Mouse (Mus musculus) heart, postnatal 0 days (tissue): ENCODE data around the gene Cyp8b1. TPM values are rescaled to one million over a fixed set of nuclear protein-coding genes. Genes with fewer than 3 reads are reported as not detected.

Experiments
- ATAC-seq: fragments of 200-750 bp; cut with Nextera tagmentation; 2 replicates; pipeline ENCODE4 v1.8.0; 2017; ENCODE audit warnings: low read depth, moderate number of reproducible peaks, moderate library complexity; ENCODE audit not compliant: insufficient read depth
- DNase-seq: peaks from one replicate; pipeline ENCODE4 v3.0.0-alpha.2; 2016; ENCODE audit warnings: low spot score
- H3K27ac ChIP-seq: fragments of 300-500 bp; sonication (generic); 2 replicates; pipeline ENCODE4 v1.5.1; 2014; ENCODE audit warnings: low read depth, mild to moderate bottlenecking
- H3K27me3 ChIP-seq: fragments of 300-500 bp; sonication (generic); 2 replicates; pipeline ENCODE4 v1.6.1; 2014; ENCODE audit warnings: low read length, mixed read lengths; ENCODE audit not compliant: control insufficient read depth, insufficient read depth
- H3K36me3 ChIP-seq: fragments of 300-500 bp; sonication (generic); replicated peaks from 2 replicates; pipeline ENCODE4 v1.6.1; 2014; ENCODE audit warnings: low read length, mixed read lengths; ENCODE audit not compliant: control insufficient read depth, insufficient read depth
- H3K4me1 ChIP-seq: fragments of 300-500 bp; sonication (generic); 2 replicates; pipeline ENCODE4 v1.6.1; 2014; ENCODE audit warnings: antibody characterized with exemption; ENCODE audit not compliant: control insufficient read depth, insufficient read depth
- H3K4me2 ChIP-seq: fragments of 300-500 bp; sonication (generic); 2 replicates; pipeline ENCODE4 v1.6.1; 2014; ENCODE audit warnings: low read depth, mild to moderate bottlenecking, low read length, moderate library complexity
- H3K4me3 ChIP-seq: fragments of 300-500 bp; sonication (generic); 2 replicates; pipeline ENCODE4 v1.5.1; 2014; ENCODE audit warnings: low read depth, low read length
- H3K9ac ChIP-seq: fragments of 300-500 bp; sonication (generic); replicated peaks from 2 replicates; pipeline ENCODE4 v1.6.1; 2014; ENCODE audit warnings: low read depth, low read length, mixed read lengths
- H3K9me3 ChIP-seq: fragments of 300-500 bp; sonication (generic); replicated peaks from 2 replicates; pipeline ENCODE4 v1.6.1; 2016; ENCODE audit warnings: low read length; ENCODE audit not compliant: control insufficient read depth
- CTCF ChIP-seq: IDR thresholded peaks from 2 replicates; pipeline ENCODE4 v1.5.1; 2016; ENCODE audit warnings: antibody characterized with exemption, control low read depth, low read depth
- EP300 ChIP-seq: IDR thresholded peaks from 2 replicates; pipeline ENCODE4 v1.6.1; 2016; ENCODE audit warnings: antibody characterized with exemption, low read depth
- WGBS: fragments of 180-500 bp; shearing (Covaris S2); extraction: QIAGEN DNeasy Blood & Tissue Kit; methylation state at CpG from one replicate; pipeline ENCODE4 v1.1.7; 2014; 5-methylcytosine and 5-hydroxymethylcytosine counted together
- polyA plus RNA-seq: library from polyadenylated mRNA; unstranded; fragments of >200 nt; fragmentation: Nextera tagmentation; extraction: Ambion mirVana; gene quantifications from 2 replicates; pipeline ENCODE4 v1.2.1, GENCODE M21; 2015
- total RNA-seq: library from RNA; depleted of rRNA; stranded (reverse); fragments of >200 nt; gene quantifications from 2 replicates; pipeline ENCODE4 v1.2.3, GENCODE M21; 2014; ENCODE audit warnings: low replicate concordance

Gene Cyp8b1
- total and polyA plus RNA-seq, 2 experiments from 2014 or later, result not detected

DNA sequence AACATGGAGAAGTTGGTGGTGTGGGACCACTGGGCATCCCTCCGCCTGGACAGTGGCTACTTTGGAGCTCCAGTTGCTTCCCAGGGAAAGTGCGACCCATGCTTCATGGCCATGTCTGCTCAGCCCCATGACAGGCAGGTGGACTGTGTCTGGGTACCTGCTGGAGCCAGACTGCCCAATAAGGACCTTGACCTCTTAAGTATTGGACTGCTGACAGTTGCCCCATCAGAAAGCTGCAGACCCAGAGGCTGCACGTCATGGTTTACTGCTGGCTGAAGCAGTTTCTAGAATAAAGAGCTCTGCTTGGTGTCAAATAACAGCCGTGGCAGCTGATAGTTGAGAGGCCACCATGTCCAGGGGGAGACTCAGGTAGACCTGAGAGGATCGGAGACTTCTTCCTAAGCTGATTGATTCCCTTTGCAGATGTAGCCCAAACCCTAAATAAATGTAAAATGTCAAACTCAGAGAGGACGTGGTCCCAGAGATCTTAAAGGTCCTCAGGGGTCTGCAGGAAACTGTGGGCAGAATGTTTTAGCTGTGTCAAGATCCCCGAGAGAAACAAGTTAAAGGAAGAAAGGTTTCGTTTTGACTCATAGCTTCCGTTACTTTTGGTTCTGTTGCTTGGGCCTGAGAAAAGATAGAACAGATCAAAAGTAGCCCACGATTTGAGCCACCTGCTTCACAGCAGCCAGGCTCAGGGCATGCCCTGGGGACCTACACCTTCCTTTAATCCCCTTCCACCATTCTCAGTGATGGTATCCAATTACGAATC is 10.7 kb upstream of the Cyp8b1 start:
- no peak overlapping the region for H3K27ac ChIP-seq
- DNase-seq (no peak), ATAC-seq (no peak)
- no peak overlapping the region for H3K4me3 ChIP-seq
- no peak for TF ChIP-seq EP300
- no peak for TF ChIP-seq CTCF
- no peaks in the 10 kb centered on the region for H3K4me1 ChIP-seq
- H3K9ac ChIP-seq, result no peak overlapping the region
- no peaks in the 10 kb centered on the region for H3K9me3 ChIP-seq
- no peaks in the 10 kb centered on the region for H3K27me3 ChIP-seq
- 53% methylated on average over 11 of the region's 11 CpGs for WGBS
- H3K36me3 ChIP-seq, result no peaks in the 10 kb centered on the region
- no peak overlapping the region for H3K4me2 ChIP-seq

DNA sequence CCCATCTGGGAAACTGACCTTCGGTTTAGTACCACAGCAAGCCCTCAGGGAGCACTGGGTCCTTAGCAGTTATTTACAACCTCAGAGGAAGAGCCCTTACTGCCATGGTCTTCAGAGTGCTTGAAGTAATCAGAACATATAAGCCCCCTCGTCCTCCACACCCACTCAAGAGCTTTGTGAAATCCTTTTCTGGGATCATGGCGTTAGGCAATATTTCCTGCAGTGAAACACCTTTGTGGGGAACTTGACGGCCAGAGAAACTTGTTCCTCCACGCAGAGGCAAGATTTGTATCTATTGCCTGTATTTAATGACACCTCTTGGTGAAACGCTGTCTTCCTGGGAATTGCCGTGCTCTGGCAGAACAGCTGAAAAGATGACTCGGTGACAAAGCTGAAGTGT is 9.9 kb upstream of the Cyp8b1 start:
- no peaks in the 10 kb centered on the region for H3K9me3 ChIP-seq
- H3K27me3 ChIP-seq, result no peaks in the 10 kb centered on the region
- ATAC-seq (no peak), DNase-seq (no peak)
- 61% methylated on average over 8 of the region's 8 CpGs for WGBS
- H3K27ac ChIP-seq, result no peak overlapping the region
- H3K4me3 ChIP-seq, result no peak overlapping the region
- TF ChIP-seq EP300 (no peak), CTCF (no peak)
- no peak overlapping the region for H3K9ac ChIP-seq
- no peaks in the 10 kb centered on the region for H3K4me1 ChIP-seq
- no peaks in the 10 kb centered on the region for H3K36me3 ChIP-seq
- no peak overlapping the region for H3K4me2 ChIP-seq

DNA sequence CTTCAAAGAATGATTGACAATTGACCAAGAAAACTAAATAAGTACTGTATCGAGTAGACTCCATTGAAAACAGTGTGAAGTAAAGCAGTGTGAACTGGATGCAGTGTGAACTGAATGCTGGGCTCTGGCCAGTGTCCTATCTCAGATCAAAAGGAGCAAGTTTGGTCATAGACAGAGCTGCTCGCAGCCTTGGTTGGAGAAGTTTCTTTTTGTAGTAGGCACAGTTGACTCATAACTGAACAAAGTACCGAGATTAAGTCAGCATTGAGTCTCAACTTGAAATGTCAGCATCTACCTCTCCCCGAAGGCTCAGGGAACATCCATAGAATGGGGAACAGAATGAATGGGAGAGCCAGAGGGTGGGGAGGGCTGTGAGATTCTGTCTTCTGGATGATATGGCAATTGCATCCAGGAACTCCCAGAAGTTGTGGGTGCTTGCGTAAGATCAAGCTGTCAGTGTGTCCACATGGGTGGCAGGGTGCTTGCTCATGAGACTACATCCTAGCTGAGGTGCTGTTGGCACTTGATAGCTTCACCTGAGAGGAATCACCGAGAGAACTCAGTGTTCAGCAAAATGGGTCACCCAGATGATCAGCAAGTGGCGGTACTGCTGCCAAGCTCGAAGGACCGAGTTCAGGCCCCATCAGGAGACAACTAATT is 8.9 kb upstream of the Cyp8b1 start:
- Histone ChIP-seq H3K9me3 (no peaks in the 10 kb centered on the region), H3K36me3 (no peaks in the 10 kb centered on the region), H3K4me1 (no peaks in the 10 kb centered on the region), H3K4me3 (no peak overlapping the region), H3K9ac (no peak overlapping the region), H3K27me3 (no peaks in the 10 kb centered on the region), H3K27ac (no peak overlapping the region), H3K4me2 (no peak overlapping the region)
- 79% methylated on average over 9 of the region's 9 CpGs for WGBS
- ATAC-seq (no peak), DNase-seq (no peak)
- TF ChIP-seq CTCF (no peak), EP300 (no peak)

DNA sequence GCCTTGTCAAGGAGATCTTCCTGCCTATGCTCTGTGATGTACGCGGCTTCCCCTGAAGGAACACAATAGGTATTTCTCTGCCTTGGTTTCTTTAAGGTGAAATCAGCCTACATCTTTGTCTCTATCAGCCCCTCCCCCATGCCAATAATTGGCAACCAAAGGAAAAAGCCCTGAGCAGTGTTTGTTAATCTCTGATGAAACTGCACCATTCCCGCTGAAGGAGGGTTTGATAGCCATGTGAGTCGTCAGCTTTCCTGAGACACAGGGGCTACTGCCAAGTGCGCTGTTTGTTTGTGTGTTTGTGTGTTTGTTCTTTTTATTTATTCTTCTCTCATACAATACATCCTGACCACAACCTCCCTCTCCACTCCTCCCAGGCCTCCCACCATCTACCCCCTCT is 7.8 kb upstream of the Cyp8b1 start:
- no peak overlapping the region for H3K4me3 ChIP-seq
- 80% methylated on average over 5 of the region's 5 CpGs for WGBS
- TF ChIP-seq CTCF, result no peak
- no peak for TF ChIP-seq EP300
- no peaks in the 10 kb centered on the region for H3K9me3 ChIP-seq
- H3K4me2 ChIP-seq, result no peak overlapping the region
- H3K9ac ChIP-seq, result no peak overlapping the region
- H3K27ac ChIP-seq, result no peak overlapping the region
- H3K4me1 ChIP-seq, result no peaks in the 10 kb centered on the region
- DNase-seq (no peak), ATAC-seq (no peak)
- no peaks in the 10 kb centered on the region for H3K36me3 ChIP-seq
- no peaks in the 10 kb centered on the region for H3K27me3 ChIP-seq

DNA sequence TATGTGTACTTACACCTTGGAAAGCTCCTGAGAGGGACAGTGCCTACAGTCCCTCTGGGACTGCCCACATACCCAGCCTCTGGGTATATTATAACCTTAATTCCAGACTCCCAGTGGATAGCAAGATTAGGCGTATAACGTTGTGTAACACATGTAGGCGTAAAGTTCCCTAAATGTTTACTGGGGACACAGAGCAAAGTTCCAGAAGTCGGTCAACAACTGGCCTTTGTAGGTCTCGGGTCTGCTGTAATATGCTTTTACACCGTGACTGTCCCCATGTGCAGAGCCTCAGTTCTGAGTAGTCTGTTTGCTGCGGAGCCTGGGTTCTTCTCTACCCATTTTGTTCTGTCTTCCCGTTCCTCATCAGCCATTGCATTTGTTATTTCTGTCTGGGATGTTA is 7.3 kb upstream of the Cyp8b1 start:
- Histone ChIP-seq H3K4me3 (no peak overlapping the region), H3K27me3 (no peaks in the 10 kb centered on the region), H3K9ac (no peak overlapping the region), H3K4me1 (no peaks in the 10 kb centered on the region), H3K4me2 (no peak overlapping the region), H3K27ac (no peak overlapping the region), H3K36me3 (no peaks in the 10 kb centered on the region), H3K9me3 (no peaks in the 10 kb centered on the region)
- DNase-seq (no peak), ATAC-seq (no peak)
- TF ChIP-seq CTCF (no peak), EP300 (no peak)
- 81% methylated on average over 8 of the region's 8 CpGs for WGBS
